In genomic region chr1:178376061-178376460, GRCm38 (mm10) we compare ENCODE assay signal across 19 mouse cellular contexts. TPM values are rescaled to one million over a fixed set of nuclear protein-coding genes. Genes with fewer than 3 reads are reported as not detected.
DNase-seq lines count a peak whose midpoint lies in the region; ATAC-seq lines count a peak whose summit lies in the region.
"Had no signal": no experiment of that assay in that cellular context is flagged by ENCODE, and none has a peak within 500 bp of the region (broad histone marks: within the 10 kb centered on the region; RNA-seq: fewer than 3 reads in every experiment).

No protein-coding gene starts in this region.

- peak; percentile 29 for DNase-seq in 3T3-L1 (ENCODE audit: low read depth, low spot score)
- DNase-seq in ES-CJ7 (ENCODE audit: low read depth, low spot score): peak; percentile 67
- DNase-seq in intestine, embryonic 14.5 days (ENCODE audit: low spot score): no peak
- no peak for DNase-seq in hindbrain, embryonic 10.5 days (ENCODE audit: low spot score)
- DNase-seq in urinary bladder, postnatal 36 days (ENCODE audit: low spot score in 2 of 2): no peak
- no peak for DNase-seq in lung, postnatal 10 days
- no peak for DNase-seq in thymus, adult 18-20 months
- DNase-seq: adrenal gland, postnatal 25 days; cerebellum, adult 11 months; cerebellum, postnatal 36 days; kidney, adult 18-20 months; lung, embryonic 14.5 days; retina, postnatal 1 day had no signal

- H3K9ac ChIP-seq in intestine, embryonic 14.5 days (ENCODE audit: low read length): no peak overlapping the region
- H3K9ac ChIP-seq in liver, embryonic 16.5 days (ENCODE audit: low read depth, low read length): no peak overlapping the region
- H3K9ac ChIP-seq: embryonic facial prominence, embryonic 13.5 days; lung, embryonic 14.5 days; neural tube, embryonic 15.5 days had no signal

- H3K4me3 ChIP-seq in intestine, embryonic 14.5 days (ENCODE audit: low read depth, low read length): no peak overlapping the region
- H3K4me3 ChIP-seq in liver, embryonic 16.5 days (ENCODE audit: low read depth, low read length): no peak overlapping the region
- no peak overlapping the region for H3K4me3 ChIP-seq in hindbrain, embryonic 10.5 days
- H3K4me3 ChIP-seq: embryonic facial prominence, embryonic 13.5 days; megakaryocyte, embryonic 14.5 days; neural tube, embryonic 15.5 days had no signal

- H3K27me3 ChIP-seq in intestine, embryonic 14.5 days (replicated peaks; ENCODE audit: control insufficient read depth, insufficient read depth, low read length): no peaks in the 10 kb centered on the region
- H3K27me3 ChIP-seq in liver, embryonic 16.5 days (ENCODE audit: control insufficient read depth, insufficient read depth, low read depth, low read length): no peaks in the 10 kb centered on the region
- no peaks in the 10 kb centered on the region for H3K27me3 ChIP-seq in hindbrain, embryonic 10.5 days (ENCODE audit: insufficient read depth, poor library complexity, severe bottlenecking)
- H3K27me3 ChIP-seq: embryonic facial prominence, embryonic 13.5 days; megakaryocyte, embryonic 14.5 days; neural tube, embryonic 15.5 days had no signal

- no peaks in the 10 kb centered on the region for H3K36me3 ChIP-seq in intestine, embryonic 14.5 days (ENCODE audit: control insufficient read depth, insufficient read depth, low read length)
- no peaks in the 10 kb centered on the region for H3K36me3 ChIP-seq in liver, embryonic 16.5 days (ENCODE audit: control insufficient read depth, insufficient read depth)
- no peaks in the 10 kb centered on the region for H3K36me3 ChIP-seq in hindbrain, embryonic 10.5 days
- H3K36me3 ChIP-seq: embryonic facial prominence, embryonic 13.5 days; neural tube, embryonic 15.5 days had no signal

- peak; percentile 36; the same call in 1 of the 2 replicates for ATAC-seq in intestine, embryonic 14.5 days (replicated peaks; ENCODE audit: low FRiP score, low TSS enrichment, low read depth)
- ATAC-seq in liver, embryonic 16.5 days (ENCODE audit: low read depth): peak; percentile 80
- ATAC-seq: forebrain, embryonic 14.5 days had no signal

- no peak overlapping the region for H3K27ac ChIP-seq in intestine, embryonic 14.5 days (ENCODE audit: low read depth)
- no peak overlapping the region for H3K27ac ChIP-seq in liver, embryonic 16.5 days (ENCODE audit: low read length)
- H3K27ac ChIP-seq in hindbrain, embryonic 10.5 days: no peak overlapping the region
- H3K27ac ChIP-seq: embryonic facial prominence, embryonic 13.5 days; neural tube, embryonic 15.5 days had no signal

- no peak overlapping the region for H3K4me2 ChIP-seq in intestine, embryonic 14.5 days (ENCODE audit: low read length)
- H3K4me2 ChIP-seq in liver, embryonic 16.5 days (ENCODE audit: low read depth, low read length): no peak overlapping the region
- H3K4me2 ChIP-seq: embryonic facial prominence, embryonic 13.5 days; heart, embryonic 11.5 days; lung, embryonic 14.5 days; neural tube, embryonic 15.5 days had no signal

- whole genome bisulfite sequencing in intestine, embryonic 14.5 days: 88% methylated on average over 2 of the region's 2 CpGs
- WGBS in liver, embryonic 16.5 days (ENCODE audit: insufficient replicate concordance): 44% methylated on average over 2 of the region's 2 CpGs
- WGBS in hindbrain, embryonic 10.5 days: 87% methylated on average over 2 of the region's 2 CpGs

- no peaks in the 10 kb centered on the region for H3K9me3 ChIP-seq in intestine, embryonic 14.5 days (ENCODE audit: control insufficient read depth, low read length)
- no peaks in the 10 kb centered on the region for H3K9me3 ChIP-seq in liver, embryonic 16.5 days (replicated peaks; ENCODE audit: control insufficient read depth, low read length)
- H3K9me3 ChIP-seq in hindbrain, embryonic 10.5 days: no peaks in the 10 kb centered on the region
- H3K9me3 ChIP-seq: embryonic facial prominence, embryonic 13.5 days; megakaryocyte, embryonic 14.5 days; neural tube, embryonic 15.5 days had no signal

- H3K4me1 ChIP-seq in intestine, embryonic 14.5 days (replicated peaks; ENCODE audit: control insufficient read depth, insufficient read depth, low read length): no peaks in the 10 kb centered on the region
- peaks cover 11% of the 10 kb centered on the region for H3K4me1 ChIP-seq in liver, embryonic 16.5 days (ENCODE audit: control insufficient read depth, low read depth, low read length)
- no peaks in the 10 kb centered on the region for H3K4me1 ChIP-seq in hindbrain, embryonic 10.5 days (replicated peaks)
- H3K4me1 ChIP-seq: embryonic facial prominence, embryonic 13.5 days; neural tube, embryonic 15.5 days had no signal

RNA-seq across cellular contexts. Expression of gene Efcab2, which starts 29.8 kb away (rescaled TPM):
- 6.9 and 9.3 TPM in 2 replicates for polyA plus RNA-seq in intestine, embryonic 14.5 days (2014; fragmentation: Nextera tagmentation; extraction: Ambion mirVana)
- polyA plus RNA-seq in liver, embryonic 16.5 days (2015; fragmentation: Nextera tagmentation; extraction: Ambion mirVana): 1.9 TPM in 2 replicates
- 7.0 and 7.9 TPM in 2 replicates for polyA plus RNA-seq in hindbrain, embryonic 10.5 days (2016; fragmentation: Nextera tagmentation; extraction: Ambion mirVana)

RNA-seq across cellular contexts. Expression of gene Hnrnpu, which starts 38.5 kb away (rescaled TPM):
- polyA plus RNA-seq in intestine, embryonic 14.5 days (2014; fragmentation: Nextera tagmentation; extraction: Ambion mirVana): 378 and 384 TPM in 2 replicates
- polyA plus RNA-seq in liver, embryonic 16.5 days (2015; fragmentation: Nextera tagmentation; extraction: Ambion mirVana): 98.3 and 103 TPM in 2 replicates
- polyA plus RNA-seq in hindbrain, embryonic 10.5 days (2016; fragmentation: Nextera tagmentation; extraction: Ambion mirVana): 466 and 470 TPM in 2 replicates

RNA-seq across cellular contexts. Expression of gene Cox20, which starts 57.1 kb away (rescaled TPM):
- 126 and 133 TPM in 2 replicates for polyA plus RNA-seq in intestine, embryonic 14.5 days (2014; fragmentation: Nextera tagmentation; extraction: Ambion mirVana)
- polyA plus RNA-seq in liver, embryonic 16.5 days (2015; fragmentation: Nextera tagmentation; extraction: Ambion mirVana): 73.9 and 79.6 TPM in 2 replicates
- 87.1 and 109 TPM in 2 replicates for polyA plus RNA-seq in hindbrain, embryonic 10.5 days (2016; fragmentation: Nextera tagmentation; extraction: Ambion mirVana)

Comparison
In these comparisons a context has a peak if more than half of its experiments do, and no peak if none do; other contexts are left out.
1. DNase-seq: peak in 3T3-L1 (single experiment) and ES-CJ7 (single experiment); none in intestine, embryonic 14.5 days (single experiment), hindbrain, embryonic 10.5 days (single experiment), urinary bladder, postnatal 36 days (0 of 2), lung, postnatal 10 days (single experiment) and thymus, adult 18-20 months (0 of 2).